Mouse (Mus musculus): ENCODE results near the gene Mrps33.

Gene Mrps33

GRCm38 (mm10) chr6:39780857-39781666 lies 29.7 kb downstream of the Mrps33 start:
- DNase-seq (ENCODE audit: inconsistent age in 2 of 2, low spot score in 1 of 2): peak; percentile 15 to 67

GRCm38 (mm10) chr6:39778506-39778905 lies 32.3 kb downstream of the Mrps33 start:
- DNase-seq (ENCODE audit: inconsistent age in 2 of 2, low spot score in 1 of 2): no peak

- no peak for DNase-seq (ENCODE audit: inconsistent age in 2 of 2, low spot score in 1 of 2)
Observed at GRCm38 (mm10) chr6:39776275-39776674, 34.5 kb downstream of the Mrps33 start.

- no peak for DNase-seq (ENCODE audit: inconsistent age in 2 of 2, low spot score in 1 of 2)
Observed at GRCm38 (mm10) chr6:39775029-39775428, 35.8 kb downstream of the Mrps33 start.

- DNase-seq (ENCODE audit: inconsistent age in 2 of 2, low spot score in 1 of 2): no peak
Observed at GRCm38 (mm10) chr6:39757229-39757628, 53.6 kb downstream of the Mrps33 start.
